ENCODE assay signal across 9 mouse cellular contexts in the genomic region with DNA sequence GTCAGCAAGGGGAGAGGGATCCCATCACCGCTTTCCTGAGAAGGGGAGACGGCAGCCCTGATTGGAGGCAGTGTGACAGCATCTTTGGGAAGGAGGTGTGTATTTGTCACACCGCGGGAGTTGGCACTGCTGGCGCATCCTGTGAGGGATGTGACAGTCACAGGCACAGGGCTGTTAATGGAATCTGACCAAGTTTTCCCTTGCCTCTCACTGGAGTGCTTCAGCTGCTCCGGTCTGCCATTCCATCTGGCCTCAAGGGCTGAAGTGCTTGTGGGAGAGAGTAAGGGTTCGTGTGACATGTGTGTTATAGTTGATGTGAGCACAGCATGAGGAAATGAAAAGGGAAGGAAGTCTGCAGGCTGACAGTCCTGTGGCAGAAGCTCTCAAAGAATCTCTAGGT. TPM values are rescaled to one million over a fixed set of nuclear protein-coding genes. Genes with fewer than 3 reads are reported as not detected.
DNase-seq lines count a peak whose midpoint lies in the region; ATAC-seq and TF ChIP-seq lines count a peak whose summit lies in the region.
"Had no signal": no experiment of that assay in that cellular context is flagged by ENCODE, and none has a peak within 500 bp of the region (broad histone marks: within the 10 kb centered on the region; RNA-seq: fewer than 3 reads in every experiment).

No protein-coding gene starts in this region.

- no peak overlapping the region for H3K4me3 ChIP-seq in layer of hippocampus, adult 2 months
- H3K4me3 ChIP-seq: heart, embryonic 15.5 days had no signal

- peak; percentile 82 for DNase-seq in cerebellum, adult 11 months
- peak; percentile 95 for DNase-seq in cerebellum, adult 9-11 months
- peak; percentile 70 to 79 for DNase-seq in layer of hippocampus, adult 2 months (ENCODE audit: low spot score in 2 of 2)
- no peak for DNase-seq in heart, adult 11 months
- no peak for DNase-seq in adrenal gland, postnatal 4 days (ENCODE audit: low spot score in 2 of 2)
- no peak for DNase-seq in urinary bladder, postnatal 14 days (ENCODE audit: low spot score)
- DNase-seq: lung, embryonic 14.5 days had no signal

- peak overlapping the region; percentile 43 for H3K27ac ChIP-seq in layer of hippocampus, adult 2 months
- H3K27ac ChIP-seq: heart, embryonic 15.5 days had no signal

- ATAC-seq in megakaryocyte progenitor cell, adult 5-6 weeks (replicated peaks; ENCODE audit: poor library complexity) = 0 out of 2 replicates have a peak, but pooled peaks have one; percentile 29

- no peak for TF ChIP-seq CTCF in layer of hippocampus, adult 2 months (conservative IDR thresholded peaks at IDR 0.05)

RNA-seq across cellular contexts. Expression of gene Tbc1d7, which starts 59.0 kb away (rescaled TPM):
- 10 to 100 TPM; 26.0 to 27.2 TPM for total RNA-seq in layer of hippocampus, adult 2 months (2021)
- 22.8 and 28.9 TPM in 2 replicates for total RNA-seq in megakaryocyte progenitor cell, adult 5-6 weeks (2015)
- total RNA-seq in megakaryocyte progenitor cell, adult 5-6 weeks (2017) = 6.5 and 6.6 TPM in 2 replicates
- total RNA-seq in adrenal gland, postnatal 4 days (2021) = 10 to 100 TPM; 27.0 to 29.9 TPM

Comparison
In these comparisons a context has a peak if more than half of its experiments do, and no peak if none do; other contexts are left out.
1. DNase-seq: peak in cerebellum, adult 11 months (single experiment), cerebellum, adult 9-11 months (single experiment) and layer of hippocampus, adult 2 months (2 of 2); none in heart, adult 11 months (single experiment), adrenal gland, postnatal 4 days (0 of 2) and urinary bladder, postnatal 14 days (single experiment).